Mouse (Mus musculus) adrenal gland, adult 18-20 months (tissue): ENCODE data around the gene Ak2. TPM values are rescaled to one million over a fixed set of nuclear protein-coding genes. Genes with fewer than 3 reads are reported as not detected.

Experiments
- DNase-seq, 2 experiments: peaks; one replicate each; pipeline ENCODE4 v3.0.0; 2021 to 2022; ENCODE audit warnings: low spot score in 2 of 2
- total RNA-seq, 2 experiments: library from RNA; stranded (reverse); gene quantifications; 1 replicate in 1 of 2; 2 replicates in 1 of 2; pipeline ENCODE4 v1.2.3; 2021

The Ak2 gene
- total RNA-seq, 2 experiments from 2014 or later = 111 to 164 TPM

DNA sequence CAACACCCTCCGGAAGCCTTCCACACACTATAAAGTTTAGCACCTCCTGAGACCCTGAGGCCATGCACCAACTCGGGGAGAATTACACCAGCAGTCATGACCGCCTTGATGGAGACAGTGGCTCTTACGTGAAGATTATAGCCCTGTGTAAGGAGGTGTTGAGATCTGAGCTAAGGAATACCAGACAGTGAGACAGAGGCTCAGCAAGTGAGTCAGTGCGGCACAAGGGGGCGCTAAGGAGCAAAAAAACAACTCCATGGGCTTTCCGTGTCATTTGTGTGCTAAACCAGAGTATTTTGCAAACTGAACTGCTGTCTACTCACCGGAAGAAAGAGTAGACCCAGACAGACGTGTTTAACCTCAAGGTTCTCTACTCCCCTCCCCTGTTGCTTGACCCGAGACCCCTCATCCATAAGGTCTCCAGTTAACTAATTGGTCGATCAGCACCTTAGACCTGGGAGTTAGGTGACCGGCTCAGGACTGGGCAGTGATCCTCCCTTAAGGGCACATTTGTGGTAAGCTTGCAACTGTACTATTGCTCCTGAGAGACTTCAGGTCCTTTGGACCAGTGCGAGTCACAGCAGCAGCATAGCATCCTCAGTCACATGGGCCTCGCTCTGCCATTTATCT is 20.6 kb upstream of the Ak2 start:
- DNase-seq = peak; percentile 74 to 81

DNA sequence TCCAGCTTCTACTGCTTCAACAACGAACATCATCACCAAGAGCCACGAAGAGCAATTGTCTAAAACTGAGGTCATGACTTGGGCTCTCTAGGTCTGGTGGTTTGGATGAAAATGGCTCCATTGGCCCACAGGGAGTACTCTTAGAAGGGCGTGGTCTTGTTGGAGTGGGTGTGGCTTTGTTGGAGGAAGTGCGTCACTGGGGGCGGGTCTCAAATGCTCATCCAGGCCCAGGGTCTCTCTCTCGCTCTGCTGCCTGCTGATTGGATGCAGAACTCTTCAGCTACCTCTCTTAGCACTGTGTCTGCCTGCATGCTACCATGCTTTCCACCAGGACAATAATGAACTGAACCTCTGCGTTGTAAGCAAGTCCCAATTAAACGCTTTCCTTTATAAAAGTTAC is 17.1 kb upstream of the Ak2 start:
- no peak for DNase-seq

DNA sequence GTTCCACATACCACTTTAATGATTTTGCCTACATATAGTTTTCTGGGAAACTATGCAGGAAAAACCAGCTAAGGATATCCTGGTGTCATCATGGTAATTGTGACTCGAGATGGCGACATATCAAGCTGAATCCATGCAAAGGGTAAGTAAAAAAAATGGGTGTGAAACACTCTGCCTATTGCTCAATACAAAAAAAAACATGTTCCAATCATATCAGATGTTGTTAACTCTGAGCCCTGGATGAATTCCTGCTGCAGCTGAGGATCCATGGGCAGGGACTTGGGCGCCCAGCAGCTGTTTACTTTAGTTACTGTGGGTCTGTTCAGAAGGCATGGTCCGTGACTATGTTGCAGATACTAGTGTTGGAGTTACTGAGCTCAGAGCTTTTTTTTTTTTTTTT is 15.2 kb upstream of the Ak2 start:
- no peak for DNase-seq

DNA sequence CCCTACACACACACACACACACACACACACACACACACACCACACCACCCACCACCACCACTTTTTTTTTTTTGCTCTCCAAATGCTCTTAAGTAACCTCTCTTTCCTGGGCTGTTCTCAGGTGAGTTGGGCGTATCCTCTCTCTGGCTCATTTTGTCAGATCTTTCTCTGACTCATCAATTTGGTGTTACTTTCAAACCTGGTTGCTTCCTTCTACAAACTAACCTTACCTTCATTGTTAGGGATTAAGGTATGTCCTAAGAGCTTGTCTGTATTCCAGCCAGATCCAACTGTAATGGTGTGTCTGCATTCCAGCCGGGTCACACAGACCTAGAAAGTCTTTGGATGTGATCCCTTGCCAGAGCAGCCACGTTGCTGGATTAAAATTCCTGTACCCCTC is 14.5 kb upstream of the Ak2 start:
- no peak for DNase-seq

DNA sequence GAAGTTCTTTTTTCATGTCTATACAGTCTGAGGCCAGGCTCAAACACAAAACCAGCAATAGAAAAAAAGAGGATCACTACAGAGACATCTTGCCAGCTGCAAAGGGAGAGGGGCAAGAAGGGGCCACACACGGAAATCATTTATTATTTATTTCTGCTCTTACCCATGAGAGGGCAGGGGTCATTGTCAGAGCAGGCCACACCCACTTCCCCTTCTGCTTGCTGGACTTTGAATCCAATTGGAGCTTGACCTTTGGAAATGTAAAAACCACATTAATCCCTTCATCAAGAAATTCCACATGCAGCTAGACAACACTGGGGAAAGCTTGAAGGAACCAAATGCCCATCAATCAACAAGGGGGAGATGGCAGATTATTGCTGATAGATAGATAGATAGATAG is 13.1 kb upstream of the Ak2 start:
- no peak for DNase-seq

DNA sequence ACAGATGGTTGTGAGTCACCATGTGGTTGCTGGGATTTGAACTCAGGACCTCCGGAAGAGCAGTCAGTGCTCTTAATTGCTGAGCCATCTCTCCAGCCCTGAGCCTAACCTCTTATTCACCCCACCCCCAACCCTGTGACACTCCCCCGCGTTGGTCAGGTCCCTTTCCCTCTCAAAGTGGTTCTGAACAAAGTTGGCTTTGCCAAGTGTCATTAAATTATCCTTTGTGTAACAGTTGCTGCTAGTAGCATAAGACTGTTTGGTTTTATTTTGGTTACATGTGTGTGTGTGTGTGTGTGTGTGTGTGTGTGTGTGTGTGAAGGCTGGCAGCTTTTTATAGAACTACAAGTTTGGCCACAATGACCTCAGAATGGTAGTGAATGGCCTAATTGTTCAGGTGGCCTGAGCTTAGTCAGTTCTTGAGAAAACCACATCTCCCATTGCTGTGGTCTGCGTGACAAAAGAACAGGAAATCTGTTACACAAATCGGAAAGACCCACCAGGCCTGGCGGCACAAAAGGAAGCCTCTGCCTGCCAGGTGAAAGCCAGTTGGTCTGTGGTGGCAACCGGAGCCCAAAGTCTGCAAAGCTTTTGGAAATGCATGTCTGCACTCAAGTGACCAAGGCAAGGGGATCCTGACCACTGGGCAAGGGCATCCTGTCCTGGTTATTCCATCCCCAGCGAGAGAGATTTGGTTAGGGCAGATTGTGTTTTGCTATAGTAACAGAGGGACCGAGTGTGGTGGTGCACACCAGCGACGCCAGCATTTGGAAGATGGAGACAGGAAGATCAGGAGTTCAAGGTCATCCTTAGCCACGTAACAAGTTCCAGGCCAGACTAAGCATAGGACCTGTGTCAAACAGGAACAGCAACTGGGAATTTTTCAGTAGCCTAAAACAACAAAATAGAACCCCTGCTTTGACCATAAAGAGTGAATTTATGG is 10.6 kb upstream of the Ak2 start:
- no peak for DNase-seq

DNA sequence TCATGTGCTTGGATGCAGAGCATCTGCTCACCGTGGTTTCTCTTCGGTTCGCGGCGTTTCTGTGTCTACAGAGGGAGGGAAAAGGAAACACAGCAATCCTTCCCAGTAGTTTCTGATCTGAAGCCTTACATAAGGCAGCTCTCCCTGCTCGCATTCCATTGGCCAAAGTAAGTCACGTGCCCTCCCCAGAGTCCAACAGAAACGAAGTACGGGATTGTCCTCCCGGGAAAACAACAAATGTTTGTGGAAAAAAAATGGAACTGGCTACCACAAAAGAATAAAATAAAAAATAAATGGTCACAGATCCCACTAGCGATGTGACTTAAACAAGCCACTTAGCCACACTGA is 10.0 kb upstream of the Ak2 start:
- no peak for DNase-seq

DNA sequence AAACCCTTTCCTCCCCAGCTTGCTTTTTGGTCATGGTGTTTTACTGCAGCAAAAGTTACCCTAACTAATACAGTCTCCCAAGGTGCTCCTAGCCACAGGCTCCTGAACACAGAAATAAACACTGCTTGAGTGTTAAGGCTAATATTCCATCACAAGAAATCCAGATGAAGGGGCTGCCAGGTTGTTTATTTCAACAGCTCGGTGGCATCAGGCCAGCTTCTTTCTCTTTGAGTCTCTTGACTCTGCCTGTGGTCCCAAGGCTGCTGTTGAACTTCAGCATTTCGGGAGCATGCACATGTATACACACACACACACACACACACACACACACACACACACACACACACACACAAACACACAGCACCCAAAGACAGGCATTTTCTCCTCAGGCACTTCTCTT is 8.6 kb upstream of the Ak2 start:
- no peak for DNase-seq

DNA sequence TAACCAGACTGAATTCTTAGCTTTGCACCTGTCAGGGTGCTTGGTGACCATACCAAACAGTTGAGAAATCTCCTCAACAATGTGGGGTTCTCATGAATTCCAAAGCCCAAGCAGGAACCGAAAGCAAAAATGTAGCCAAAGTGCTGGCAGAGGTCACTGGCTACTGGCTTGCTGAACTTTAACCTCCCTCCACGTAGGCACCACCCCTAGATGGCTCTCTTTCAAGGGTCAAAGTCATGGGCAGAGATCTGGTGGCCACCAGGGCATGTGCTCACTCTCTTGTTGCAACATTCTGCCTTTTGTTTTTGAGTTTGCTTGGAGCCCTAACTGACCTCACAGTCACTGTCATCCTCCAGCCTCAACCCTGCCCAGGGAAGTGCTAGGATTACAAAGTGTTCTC is 8.1 kb upstream of the Ak2 start:
- DNase-seq = no peak

DNA sequence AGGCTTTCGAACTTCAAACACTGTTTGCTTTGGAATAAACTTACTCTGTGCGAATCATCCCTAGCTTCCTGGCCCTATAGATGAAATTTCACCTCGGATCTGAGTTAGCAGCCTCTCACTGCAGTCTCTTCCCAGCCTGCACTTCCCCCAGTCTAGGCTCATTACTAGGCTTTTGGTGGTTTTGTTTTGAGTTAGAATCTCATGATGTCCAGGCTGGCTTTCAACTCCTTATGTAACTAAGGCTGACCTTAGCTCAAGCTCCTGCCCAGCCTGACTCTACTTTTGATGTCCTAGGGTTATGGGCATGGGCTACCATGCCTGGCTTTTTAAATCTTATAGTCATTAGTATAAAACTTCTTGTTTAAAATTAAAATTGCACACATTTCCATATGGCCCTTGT is 7.2 kb upstream of the Ak2 start:
- DNase-seq = no peak

DNA sequence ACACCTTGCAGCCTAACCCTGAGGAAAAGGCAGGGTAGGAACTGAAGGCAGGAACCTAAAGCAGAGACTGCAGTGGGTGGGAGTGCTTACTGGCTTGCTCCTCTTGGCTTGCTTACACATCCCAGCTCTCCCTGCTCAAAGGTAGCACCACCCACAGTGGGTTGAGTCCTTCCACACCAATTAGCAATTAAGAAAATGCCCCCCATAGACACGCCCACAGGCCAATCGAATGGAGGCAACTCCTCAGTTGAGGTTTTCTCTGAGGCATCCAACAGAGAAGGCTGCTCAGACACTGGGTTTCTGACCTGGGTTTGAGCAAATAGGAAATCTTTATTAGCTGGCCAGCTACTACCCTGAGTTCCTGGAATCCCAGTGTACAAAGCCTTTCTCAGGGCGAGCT is 2.8 kb upstream of the Ak2 start:
- no peak for DNase-seq

DNA sequence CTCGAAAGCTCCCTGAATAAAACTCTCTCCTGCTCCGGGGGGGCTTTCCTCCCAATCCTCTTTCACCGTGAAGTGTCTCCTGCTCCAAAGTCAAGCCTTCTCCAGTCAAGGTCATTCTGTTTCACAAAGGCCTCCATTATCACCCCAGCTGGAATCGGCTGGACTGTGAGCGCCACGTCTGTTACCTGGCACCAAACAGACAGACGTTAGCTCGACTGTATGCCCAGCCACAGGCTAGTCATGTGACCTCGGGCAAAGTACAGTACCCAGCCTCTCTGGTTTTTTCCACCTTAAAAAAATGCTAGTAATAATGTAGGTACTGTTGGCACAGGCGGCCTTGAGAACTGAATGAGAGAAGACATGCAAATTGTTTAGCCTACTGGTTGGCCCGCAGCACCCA is 2.1 kb upstream of the Ak2 start:
- no peak for DNase-seq

DNA sequence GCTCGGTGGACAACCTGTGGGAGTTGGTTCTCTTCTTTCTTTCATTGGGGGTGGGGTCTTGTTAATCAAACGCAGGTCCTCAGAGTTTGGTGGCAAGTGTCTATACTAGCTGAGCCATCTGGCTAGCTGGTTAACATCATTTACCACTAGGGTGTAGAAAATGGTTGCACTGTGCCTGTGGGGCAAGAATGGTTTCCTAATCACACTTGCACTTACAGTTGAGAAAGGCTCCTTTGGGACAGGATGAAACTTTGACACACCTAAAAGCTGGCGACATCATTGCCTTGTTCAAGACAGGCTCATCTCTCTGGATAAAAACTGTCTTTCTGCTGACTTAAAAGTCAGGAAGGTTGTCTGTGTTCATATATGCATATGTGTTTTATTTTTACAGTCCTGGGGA is 418 bp downstream of the Ak2 start:
- no peak for DNase-seq

DNA sequence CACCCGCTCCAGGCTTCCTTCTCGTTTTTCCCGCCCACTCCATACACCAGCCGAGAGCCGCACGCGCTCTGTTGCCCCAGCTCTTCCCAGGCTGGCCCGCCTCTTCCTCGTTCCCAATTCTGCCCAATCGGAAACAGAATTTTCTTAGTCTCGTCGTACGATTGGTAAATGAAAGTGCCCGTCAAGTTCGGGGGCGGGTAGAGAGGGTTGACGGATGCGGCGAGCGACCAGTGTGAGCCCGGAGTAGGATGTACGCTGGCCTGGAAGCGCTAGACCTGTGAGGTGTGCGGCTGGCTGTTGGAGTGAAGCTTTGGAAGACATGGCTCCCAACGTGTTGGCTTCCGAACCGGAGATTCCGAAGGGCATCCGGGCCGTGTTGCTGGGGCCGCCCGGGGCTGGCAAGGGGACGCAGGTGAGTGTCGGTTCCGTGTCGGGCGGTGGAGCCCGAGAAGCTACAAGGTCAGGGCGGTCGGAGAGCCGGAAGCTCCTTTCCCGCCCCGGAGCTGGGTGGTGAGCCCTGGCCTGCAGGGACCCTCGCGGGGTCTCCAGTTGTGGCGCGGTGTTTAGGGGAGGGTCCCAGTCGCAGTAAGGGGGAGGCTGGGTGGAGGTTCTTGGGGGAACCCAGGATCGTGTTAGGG is 1.4 kb downstream of the Ak2 start:
- DNase-seq = peak; percentile 91 to 94

DNA sequence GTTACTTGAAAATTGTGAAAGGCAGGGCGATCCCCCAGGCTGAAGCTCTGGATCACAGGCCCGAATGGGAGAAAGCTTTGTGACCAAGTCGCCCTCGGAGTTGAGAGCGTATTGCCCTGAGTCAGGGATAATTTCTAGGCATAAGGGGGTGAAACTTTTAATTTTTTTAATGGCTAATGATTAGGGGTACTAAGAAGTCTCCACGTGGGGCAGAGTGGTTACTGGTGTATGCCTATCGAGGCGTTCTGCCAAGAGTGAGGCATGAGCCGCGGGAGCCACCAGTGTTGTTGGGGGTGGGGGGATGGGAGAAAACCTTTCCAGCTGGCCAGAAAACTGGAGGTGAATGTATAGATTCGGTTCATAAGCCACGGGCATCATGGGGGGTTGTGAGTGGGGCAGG is 1.9 kb downstream of the Ak2 start:
- DNase-seq = no peak

DNA sequence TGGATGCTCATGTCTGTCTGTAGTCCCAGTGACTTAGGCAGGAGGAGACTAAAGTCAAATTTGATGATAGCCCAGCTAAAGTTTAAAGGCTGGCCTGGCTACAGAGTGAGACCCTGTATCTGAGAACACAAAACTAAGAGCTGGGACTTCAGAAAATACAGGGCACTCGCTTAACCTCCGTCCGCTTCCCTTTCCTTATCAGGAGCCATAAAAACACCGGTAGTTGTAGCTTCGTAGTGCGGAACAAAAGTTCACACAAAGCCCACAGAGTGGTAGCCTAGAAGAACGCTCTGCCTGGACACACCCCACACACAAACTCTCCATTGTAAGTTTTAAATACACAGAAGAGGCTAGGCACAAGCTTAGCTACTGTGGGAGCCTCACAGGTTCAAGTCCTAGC is 3.5 kb downstream of the Ak2 start:
- DNase-seq = no peak

DNA sequence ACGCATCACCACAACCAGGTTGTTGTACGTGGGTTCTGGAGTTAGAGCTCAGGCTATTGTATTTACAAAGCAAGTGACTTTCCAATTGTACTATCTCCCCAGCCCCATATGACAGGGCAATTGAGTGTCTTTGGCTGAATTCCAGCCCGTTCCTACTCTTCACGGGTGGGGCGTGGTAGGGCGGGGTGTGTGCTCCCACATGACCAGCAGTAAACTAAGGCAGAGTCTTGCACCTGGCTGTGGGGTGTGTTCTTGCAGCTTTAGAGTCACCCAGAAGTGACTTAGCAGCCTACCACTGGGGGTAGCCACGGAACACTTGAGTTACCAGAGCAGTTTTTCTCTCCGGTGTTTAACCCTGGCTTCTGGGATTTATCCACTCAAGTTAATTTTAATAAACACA is 5.5 kb downstream of the Ak2 start:
- no peak for DNase-seq

DNA sequence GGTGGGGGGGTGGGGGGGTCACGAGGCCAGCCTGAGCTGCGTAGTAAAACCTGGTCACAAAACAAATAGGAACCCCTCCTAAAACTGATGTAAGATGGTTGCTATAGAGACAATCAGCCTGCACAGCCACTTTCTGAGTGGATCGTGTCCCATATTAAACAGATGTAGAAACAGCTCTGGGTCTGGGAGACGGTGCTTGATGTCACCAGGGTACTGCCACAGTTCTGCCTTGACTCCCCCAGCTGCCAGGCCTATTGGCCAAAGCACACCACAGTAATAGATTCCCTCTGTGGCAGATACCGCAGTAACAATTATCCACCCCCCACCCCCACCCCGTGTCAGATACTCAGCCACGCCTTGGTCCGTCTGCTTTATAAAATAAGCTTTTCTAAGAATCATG is 6.6 kb downstream of the Ak2 start:
- DNase-seq = no peak

DNA sequence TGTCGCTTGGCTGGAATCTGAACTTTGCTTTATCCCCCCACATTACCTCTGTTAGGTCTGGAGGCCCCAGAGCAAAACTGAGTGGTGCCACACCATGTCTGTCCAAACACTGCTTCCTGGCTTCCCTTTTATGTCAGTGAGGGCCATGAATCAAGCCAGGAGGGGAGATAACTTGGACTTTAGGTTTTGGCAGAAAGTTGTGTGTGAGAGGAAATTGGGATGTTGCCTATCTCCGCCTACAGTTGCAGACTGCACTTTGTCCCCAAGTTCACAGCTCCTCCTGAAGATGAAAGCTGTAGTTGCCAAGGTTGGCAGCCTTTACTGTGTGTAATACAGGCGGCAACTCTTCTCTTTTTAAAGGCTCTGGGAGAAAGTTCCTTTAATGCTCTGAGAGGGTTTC is 9.0 kb downstream of the Ak2 start:
- no peak for DNase-seq

DNA sequence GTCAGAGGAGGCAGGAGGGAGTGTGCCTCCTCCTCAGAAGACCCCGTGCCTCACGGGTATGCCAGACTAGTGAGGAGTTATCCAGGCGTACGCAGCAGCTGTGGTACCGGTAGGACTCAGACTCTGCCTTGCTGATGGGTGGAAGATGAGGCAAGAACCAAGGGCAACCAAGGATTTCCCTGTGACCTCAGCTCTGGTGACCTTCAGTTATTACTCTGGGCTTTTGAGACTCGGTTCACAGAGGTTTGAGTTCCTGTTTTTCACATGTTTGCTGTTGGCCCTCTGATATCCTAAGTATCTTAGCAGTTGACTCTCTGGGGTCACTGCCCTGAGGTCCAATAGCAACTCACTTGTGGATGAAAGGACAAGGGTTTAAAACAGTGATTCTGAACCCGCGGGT is 12.0 kb downstream of the Ak2 start:
- no peak for DNase-seq

DNA sequence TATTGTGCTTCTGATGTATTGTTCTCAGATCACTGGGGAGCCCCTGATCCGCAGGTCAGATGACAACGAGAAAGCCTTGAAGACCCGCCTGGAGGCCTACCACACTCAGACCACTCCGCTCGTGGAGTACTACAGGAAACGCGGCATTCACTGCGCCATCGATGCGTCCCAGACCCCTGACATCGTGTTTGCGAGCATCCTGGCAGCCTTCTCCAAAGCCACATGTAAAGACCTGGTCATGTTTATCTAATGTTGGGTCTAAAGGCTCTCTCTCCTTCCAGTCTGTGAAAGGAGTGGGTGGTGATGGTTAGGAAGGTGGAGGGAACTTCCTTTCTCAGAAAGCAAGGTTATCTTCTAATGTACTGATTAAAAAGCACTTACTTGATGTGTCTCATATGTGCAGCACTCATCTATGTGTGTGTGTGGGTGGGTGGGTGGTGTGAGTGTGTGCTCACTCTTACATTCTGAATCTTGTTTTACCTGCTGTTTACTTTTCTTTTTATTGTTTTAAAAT is 16.3 kb downstream of the Ak2 start:
- no peak for DNase-seq

DNA sequence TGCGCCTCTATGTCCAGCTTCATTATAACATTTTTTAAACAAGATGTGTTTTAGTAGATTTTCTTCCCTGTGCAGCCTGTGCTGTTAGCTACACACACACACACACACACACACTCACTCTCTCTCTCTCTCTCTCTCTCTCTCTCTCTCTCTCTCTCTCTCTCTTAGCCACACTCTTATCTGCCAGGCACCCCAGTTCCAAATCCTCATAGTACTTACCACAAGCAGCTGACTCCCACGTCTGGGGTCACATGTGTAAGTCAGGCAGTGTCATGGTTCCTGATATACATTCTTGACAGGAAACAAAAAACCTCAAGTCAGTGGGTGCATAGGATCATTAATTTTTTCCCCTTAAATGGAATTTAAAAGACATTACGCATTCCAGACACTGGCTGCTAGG is 16.9 kb downstream of the Ak2 start:
- DNase-seq = no peak
